Mouse (Mus musculus) macrophage (primary cell): Measurements from ENCODE around the gene Zcwpw1. TPM values are rescaled to one million over a fixed set of nuclear protein-coding genes. Genes with fewer than 3 reads are reported as not detected.

Source experiments
- H3K27ac ChIP-seq: fragments of 350-480 bp; formaldehyde crosslinking; 2 replicates; pipeline ENCODE4 v1.9.0; 2021
- H3K36me3 ChIP-seq: fragments of 350-480 bp; formaldehyde crosslinking; 2 replicates; pipeline ENCODE4 v1.9.0; 2021; ENCODE audit errors: inconsistent target
- H3K4me3 ChIP-seq: fragments of 350-480 bp; formaldehyde crosslinking; 2 replicates; pipeline ENCODE4 v1.9.0; 2021; ENCODE audit errors: inconsistent target
- H3K79me2 ChIP-seq: fragments of 350-480 bp; formaldehyde crosslinking; 2 replicates; pipeline ENCODE4 v1.9.0; 2021; ENCODE audit errors: inconsistent target
- WGBS: methylation state at CpG from one replicate; pipeline ENCODE4 v1.1.7; 2026; ENCODE audit warnings: inconsistent platforms; ENCODE audit not compliant: missing documents; 5-methylcytosine and 5-hydroxymethylcytosine counted together
- polyA plus RNA-seq: library from polyadenylated mRNA; stranded (reverse); fragments of 250-400 nt; gene quantifications from 3 replicates; pipeline ENCODE4 v1.2.4, GENCODE M21; 2018; ENCODE audit warnings: inconsistent platforms

Zcwpw1 gene
- polyA plus RNA-seq, 1 experiment from 2014 or later: 2.8 TPM

DNA sequence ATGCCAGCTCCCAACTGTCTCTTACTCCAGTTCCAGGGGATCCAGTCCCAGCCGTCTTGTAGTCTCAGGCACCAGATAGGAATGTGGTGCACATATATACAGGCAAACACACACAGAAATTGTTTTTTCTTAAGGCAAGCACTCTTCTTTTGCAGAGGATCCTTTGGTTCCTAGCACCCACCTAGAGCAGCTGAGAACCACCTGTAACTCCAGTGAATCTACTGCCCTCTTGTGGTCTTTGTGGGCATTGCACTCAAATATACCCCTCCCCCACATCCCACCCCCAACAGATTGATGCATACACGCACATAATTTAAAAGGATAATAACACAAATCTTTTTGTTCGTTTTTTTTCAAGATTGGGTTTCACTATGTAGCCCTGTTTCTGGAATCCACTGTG, 21.3 kb upstream of the Zcwpw1 start:
- H3K36me3 ChIP-seq: no peaks in the 10 kb centered on the region
- H3K79me2 ChIP-seq: no peaks in the 10 kb centered on the region
- H3K4me3 ChIP-seq: no peak overlapping the region
- H3K27ac ChIP-seq: no peak overlapping the region
- 74% methylated on average over 3 of the region's 3 CpGs for WGBS

DNA sequence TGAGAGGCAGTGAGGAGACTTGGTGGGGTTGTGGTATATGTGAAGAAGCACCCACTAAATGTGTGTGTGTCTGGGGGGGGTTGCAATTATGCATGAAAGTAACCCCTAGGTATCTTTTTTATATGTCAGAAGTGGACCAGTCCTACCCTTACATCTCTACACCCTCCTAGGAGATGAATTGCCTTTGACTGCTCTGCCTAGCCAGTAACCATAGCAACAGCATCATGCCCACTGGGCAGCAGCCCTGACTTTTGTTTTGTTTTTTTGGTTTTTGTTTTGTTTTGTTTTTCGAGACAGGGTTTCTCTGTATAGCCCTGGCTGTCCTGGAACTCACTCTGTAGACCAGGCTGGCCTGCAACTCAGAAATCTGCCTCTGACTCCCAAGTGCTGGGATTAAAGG, 19.1 kb upstream of the Zcwpw1 start:
- WGBS: 78% methylated on average over 1 of the region's 1 CpGs
- no peak overlapping the region for H3K27ac ChIP-seq
- H3K36me3 ChIP-seq: no peaks in the 10 kb centered on the region
- no peaks in the 10 kb centered on the region for H3K79me2 ChIP-seq
- H3K4me3 ChIP-seq: no peak overlapping the region

DNA sequence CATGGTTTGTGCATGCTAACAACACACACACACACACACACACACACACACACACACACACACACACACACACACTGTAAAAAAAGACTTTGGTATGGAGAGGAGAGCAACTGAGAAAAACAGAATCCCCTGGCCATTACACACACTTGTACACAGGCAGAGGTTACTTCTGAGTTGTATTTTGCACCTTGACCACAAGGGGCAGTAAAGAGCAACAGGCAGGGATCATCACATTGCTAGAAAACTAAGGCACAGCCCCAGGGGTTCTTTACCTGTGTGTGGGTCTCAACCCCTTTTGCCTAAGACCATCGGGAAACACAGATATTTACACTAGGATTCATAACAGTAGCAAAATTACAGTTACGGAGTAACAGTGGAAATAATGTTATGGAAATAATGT, 16.9 kb upstream of the Zcwpw1 start:
- 51% methylated on average over 2 of the region's 2 CpGs for WGBS
- Histone ChIP-seq H3K27ac (no peak overlapping the region), H3K4me3 (no peak overlapping the region), H3K36me3 (no peaks in the 10 kb centered on the region), H3K79me2 (no peaks in the 10 kb centered on the region)

DNA sequence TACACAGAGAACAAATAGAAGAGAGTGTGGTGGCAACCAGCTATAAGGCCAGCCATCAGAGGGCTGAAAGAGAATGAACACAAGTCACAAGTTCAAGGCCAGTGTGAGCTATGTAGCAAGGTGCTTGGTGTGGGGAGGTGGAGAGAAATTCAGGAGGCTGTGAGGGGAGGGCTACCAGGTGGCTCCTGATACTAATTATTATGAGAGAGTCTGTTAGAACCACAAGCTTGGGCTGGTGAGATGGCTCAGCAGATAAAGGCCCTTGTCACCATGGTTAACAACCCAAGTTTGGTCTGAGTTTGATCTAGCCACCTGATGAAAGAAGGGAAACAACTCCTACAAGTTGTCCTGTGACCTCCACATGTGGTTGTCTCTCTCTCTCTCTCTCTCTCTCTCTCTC, 14.8 kb upstream of the Zcwpw1 start:
- H3K36me3 ChIP-seq: no peaks in the 10 kb centered on the region
- no peak overlapping the region for H3K27ac ChIP-seq
- H3K79me2 ChIP-seq: no peaks in the 10 kb centered on the region
- no peak overlapping the region for H3K4me3 ChIP-seq

DNA sequence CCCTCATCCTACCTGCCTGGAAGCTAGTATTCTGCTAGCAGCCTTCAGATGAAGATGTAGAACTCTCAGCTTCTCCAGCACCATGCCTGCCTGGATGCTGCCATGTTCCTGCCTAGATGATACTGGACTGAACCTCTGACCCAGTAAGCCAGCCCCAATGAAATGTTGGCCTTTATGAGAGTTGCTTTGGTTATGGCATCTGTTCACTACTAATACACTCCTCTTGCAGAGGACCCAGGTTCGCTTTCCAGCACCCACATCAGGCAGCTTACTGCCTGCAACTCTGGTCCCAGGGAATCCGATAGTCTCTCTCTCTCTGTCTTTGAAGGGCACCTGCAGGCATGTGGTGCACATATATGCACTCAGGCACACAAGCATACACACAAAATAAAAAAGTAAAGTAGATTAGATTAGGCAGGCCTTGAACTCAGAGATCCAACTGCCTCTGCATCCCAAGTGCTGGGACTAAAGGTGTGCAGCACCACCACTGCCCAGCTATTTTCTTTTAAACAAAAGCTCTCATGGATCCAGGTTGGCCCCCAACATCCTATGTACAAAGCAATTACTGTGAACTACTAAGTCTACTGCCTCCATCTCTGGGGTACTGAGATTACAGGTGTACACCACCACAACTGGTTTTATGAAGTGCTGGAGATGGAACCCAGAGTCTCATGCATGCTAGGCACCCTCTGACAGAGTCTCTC, 11.9 kb upstream of the Zcwpw1 start:
- 100% methylated on average over 2 of the region's 2 CpGs for WGBS
- Histone ChIP-seq H3K27ac (no peak overlapping the region), H3K79me2 (peaks cover 14% of the 10 kb centered on the region; the same call in 1 of the 2 replicates), H3K36me3 (no peaks in the 10 kb centered on the region), H3K4me3 (no peak overlapping the region)

GRCm38 (mm10) chr5:137776408-137776918, 11.1 kb upstream of the Zcwpw1 start:
- 22% methylated on average over 5 of the region's 5 CpGs for WGBS
- Histone ChIP-seq H3K27ac (no peak overlapping the region), H3K4me3 (no peak overlapping the region), H3K79me2 (peaks cover 14% of the 10 kb centered on the region; the same call in 1 of the 2 replicates), H3K36me3 (no peaks in the 10 kb centered on the region)

GRCm38 (mm10) chr5:137777267-137777845, 10.2 kb upstream of the Zcwpw1 start:
- Histone ChIP-seq H3K4me3 (no peak overlapping the region), H3K79me2 (peaks cover 22% of the 10 kb centered on the region; the same call in 1 of the 2 replicates), H3K36me3 (peaks cover 9% of the 10 kb centered on the region), H3K27ac (no peak overlapping the region)
- WGBS: 86% methylated on average over 7 of the region's 7 CpGs

DNA sequence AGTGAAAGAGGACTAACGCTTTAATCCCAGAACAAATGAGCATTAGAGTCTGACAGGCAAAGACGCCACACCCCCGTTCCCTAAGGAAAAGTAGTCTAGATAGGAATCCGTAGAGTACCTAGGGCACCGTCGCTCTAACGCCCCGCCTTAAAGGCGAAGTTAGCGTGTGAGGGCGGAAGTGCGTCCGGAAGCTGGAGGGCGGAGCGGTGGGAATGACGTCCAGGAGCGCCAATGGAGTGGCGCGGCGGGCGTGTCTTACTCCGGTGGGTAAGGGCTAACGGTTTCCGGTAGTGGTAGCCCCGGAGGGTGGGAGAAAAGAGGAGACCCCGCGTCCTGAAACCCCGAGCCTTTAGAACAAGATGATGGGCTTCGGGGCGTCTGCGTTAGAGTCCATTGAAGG, 9.0 kb upstream of the Zcwpw1 start, which contains the start of gene Ppp1r35:
TSS of gene Ppp1r35 (plus strand) at position 215 of the 400 bp plus-strand sequence.
- under 1% methylated on average over 31 of the region's 31 CpGs for WGBS
- Histone ChIP-seq H3K79me2 (peaks cover 35% of the 10 kb centered on the region), H3K27ac (peak within 1 kb of the TSS; percentile 31), H3K4me3 (peak within 1 kb of the TSS; percentile 58), H3K36me3 (peaks cover 19% of the 10 kb centered on the region)

DNA sequence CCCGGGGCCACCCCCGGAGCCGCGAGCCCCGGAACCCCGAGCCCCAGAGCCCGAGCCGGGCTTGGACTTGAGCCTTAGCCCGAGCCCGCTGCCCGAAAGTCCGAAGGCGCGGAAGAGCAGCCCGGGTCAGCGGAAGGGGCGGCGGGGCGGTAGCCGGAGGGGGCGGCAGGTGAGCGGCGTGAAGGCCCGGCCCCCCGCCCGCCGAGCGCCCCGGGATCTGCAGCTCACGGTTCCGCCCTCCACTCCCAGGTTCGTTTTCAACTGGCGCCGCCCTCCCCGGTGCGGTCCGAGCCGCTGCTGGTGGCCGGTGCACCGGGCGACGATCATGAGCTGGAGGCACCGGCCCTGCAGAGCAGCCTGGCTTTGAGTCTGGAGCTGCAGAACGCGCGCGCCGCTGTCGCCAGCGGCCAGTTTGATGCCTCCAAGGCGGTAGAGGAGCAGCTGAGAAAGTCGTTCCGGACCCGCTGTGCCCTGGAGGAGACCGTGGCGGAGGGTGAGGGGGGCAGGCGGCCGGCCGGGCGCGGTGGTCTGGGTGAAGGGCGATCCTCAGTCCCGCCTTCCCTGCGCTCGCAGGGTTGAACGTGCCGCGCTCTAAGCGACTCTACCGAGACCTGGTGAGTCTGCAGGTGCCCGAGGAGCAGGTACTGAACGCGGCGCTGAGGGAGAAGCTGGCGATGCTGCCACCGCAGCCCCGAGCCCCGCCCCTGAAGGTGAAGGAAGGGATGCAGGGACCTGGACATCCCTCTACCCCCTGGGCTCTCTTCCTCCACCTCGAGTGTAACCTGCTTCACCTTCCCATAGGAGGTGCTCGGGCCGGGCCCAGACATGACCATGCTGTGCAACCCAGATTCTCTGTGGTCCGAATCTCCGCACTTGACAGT, 8.3 kb upstream of the Zcwpw1 start:
- Histone ChIP-seq H3K4me3 (peak overlapping the region; percentile 58), H3K36me3 (peaks cover 19% of the 10 kb centered on the region), H3K79me2 (peaks cover 41% of the 10 kb centered on the region), H3K27ac (peak overlapping the region; percentile 31)
- WGBS: under 1% methylated on average over 64 of the region's 83 CpGs

- H3K4me3 ChIP-seq: no peak overlapping the region
- H3K79me2 ChIP-seq: peaks cover 54% of the 10 kb centered on the region
- H3K36me3 ChIP-seq: peaks cover 19% of the 10 kb centered on the region
- 95% methylated on average over 7 of the region's 7 CpGs for WGBS
- no peak overlapping the region for H3K27ac ChIP-seq
Observed at GRCm38 (mm10) chr5:137781661-137782060, 5.9 kb upstream of the Zcwpw1 start.

GRCm38 (mm10) chr5:137782776-137783522, 4.6 kb upstream of the Zcwpw1 start:
- Histone ChIP-seq H3K36me3 (peaks cover 19% of the 10 kb centered on the region), H3K79me2 (peaks cover 54% of the 10 kb centered on the region), H3K4me3 (no peak overlapping the region), H3K27ac (no peak overlapping the region)
- WGBS: 81% methylated on average over 13 of the region's 13 CpGs

GRCm38 (mm10) chr5:137783901-137784540, 3.6 kb upstream of the Zcwpw1 start:
- Histone ChIP-seq H3K36me3 (peaks cover 19% of the 10 kb centered on the region), H3K79me2 (peaks cover 54% of the 10 kb centered on the region), H3K27ac (no peak overlapping the region), H3K4me3 (no peak overlapping the region)
- WGBS: 68% methylated on average over 9 of the region's 9 CpGs

DNA sequence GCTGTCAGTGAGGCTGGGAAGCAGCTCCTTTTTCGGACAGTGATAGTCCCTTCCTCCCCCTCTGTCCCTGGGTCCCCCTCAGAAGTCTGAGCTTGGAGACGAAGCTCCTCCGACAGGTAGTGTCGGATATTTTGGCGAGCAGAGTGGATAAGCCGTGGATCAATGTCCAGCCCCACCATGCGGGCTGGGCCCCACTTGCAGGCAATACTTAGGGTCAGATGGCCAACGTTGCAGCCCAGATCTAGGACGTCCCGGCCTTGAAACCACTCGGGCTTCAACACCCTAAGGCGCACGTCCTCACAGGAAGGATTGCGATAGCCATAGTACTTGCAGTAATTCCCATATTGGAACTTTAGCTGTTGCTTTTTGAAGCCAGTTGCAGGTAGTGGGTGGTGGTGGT, 3.1 kb upstream of the Zcwpw1 start:
- H3K36me3 ChIP-seq: peaks cover 19% of the 10 kb centered on the region
- 77% methylated on average over 8 of the region's 14 CpGs for WGBS
- no peak overlapping the region for H3K27ac ChIP-seq
- peak overlapping the region; percentile 57; the same call in 1 of the 2 replicates for H3K4me3 ChIP-seq
- H3K79me2 ChIP-seq: peaks cover 53% of the 10 kb centered on the region
